Mouse (Mus musculus) ovary, postnatal 36 days (tissue): Measurements from ENCODE around the gene Gm12184.
"Not testable (repeated sequence)": the region's sequence is repeated elsewhere in the genome, so short reads cannot be mapped to it uniquely, and the experiment has no call there.

Experiments
- DNase-seq: peaks from one replicate; pipeline ENCODE4 v3.0.0; 2022; ENCODE audit warnings: low spot score, mixed read lengths

Gene Gm12184

GRCm38 (mm10) chr11:48825979-48826751 is at the start of gene Gm12184, which contains the start of gene Trim7:
TSS of gene Gm12184 (minus strand) at chr11:48826655.
TSS of gene Trim7 (plus strand) at chr11:48826140.
- peak; percentile 29 for DNase-seq

DNA sequence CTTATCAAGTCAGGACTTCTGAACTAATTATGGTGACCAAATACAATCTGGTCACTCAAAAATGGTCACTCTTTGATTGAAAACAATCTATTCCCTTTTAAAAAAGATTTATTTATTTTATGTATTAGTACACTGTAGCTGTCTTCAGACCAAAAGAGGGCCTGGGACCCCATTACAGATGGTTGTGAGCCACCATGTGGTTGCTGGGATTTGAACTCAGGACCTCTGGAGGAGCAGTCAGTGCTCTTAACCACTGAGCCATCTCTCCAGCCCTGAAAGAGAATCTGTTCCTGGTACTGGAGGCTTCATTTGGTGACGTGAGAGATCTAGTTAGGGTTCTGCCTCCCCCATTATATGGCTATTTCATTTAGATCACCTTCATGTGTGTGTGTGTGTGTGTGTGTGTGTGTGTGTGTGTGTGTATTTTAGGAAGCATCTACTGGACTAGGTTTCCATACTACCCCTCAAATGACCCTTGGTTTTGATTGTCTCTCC is 48.9 kb upstream of the Gm12184 start:
- not testable (repeated sequence) for DNase-seq

DNA sequence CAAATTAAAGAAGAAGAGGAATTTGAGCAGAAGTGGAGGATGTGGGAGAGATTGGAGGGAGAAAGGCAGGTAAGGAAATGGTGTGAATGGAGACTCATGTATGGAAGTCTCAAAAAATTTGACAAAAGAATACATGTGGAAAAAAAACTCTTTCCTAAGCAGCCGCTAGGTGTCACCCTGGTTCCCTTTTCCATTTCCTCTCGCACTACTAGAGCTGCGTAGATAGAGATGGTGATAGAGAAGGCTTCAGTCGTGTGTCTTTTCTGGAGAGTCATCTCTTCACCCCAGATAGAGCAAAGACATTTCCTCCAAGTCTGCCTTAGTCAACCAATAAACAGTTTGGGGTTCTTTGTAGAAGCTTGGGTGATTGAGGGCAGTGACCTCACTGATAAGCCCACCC is 48.0 kb upstream of the Gm12184 start:
- DNase-seq, result no peak

- no peak for DNase-seq
These were observed 47.3 kb upstream of the Gm12184 start for GRCm38 (mm10) chr11:48873591-48874290.

DNA sequence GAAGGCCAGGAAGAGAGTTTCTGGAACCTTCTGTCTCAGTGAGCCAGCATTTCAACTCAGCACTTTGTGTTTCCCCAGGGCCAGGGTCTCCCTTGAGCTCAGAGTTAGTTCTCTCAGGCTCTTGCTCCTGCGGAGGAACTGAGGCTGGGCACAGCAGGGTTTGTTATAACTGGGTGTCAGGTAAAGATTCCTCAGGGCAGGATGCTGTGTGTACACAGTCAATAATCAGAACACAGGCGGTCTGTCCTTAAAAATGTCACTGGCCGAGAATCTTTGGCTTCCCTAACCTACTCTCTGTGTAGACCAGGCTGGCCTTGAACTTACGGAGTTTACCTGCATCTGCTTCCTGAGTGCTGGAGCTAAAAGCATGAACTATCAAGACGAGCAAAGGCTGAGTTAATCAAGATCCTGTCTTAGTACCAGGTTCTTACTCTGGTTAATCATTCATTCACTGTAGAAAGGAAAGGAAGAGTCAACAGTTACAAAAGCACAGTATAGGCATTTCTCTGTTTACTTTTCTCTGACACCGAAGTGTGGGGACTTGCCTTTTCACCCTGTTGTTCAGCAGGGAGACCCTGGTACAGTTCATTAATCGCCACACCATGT is 46.3 kb upstream of the Gm12184 start:
- no peak for DNase-seq

DNA sequence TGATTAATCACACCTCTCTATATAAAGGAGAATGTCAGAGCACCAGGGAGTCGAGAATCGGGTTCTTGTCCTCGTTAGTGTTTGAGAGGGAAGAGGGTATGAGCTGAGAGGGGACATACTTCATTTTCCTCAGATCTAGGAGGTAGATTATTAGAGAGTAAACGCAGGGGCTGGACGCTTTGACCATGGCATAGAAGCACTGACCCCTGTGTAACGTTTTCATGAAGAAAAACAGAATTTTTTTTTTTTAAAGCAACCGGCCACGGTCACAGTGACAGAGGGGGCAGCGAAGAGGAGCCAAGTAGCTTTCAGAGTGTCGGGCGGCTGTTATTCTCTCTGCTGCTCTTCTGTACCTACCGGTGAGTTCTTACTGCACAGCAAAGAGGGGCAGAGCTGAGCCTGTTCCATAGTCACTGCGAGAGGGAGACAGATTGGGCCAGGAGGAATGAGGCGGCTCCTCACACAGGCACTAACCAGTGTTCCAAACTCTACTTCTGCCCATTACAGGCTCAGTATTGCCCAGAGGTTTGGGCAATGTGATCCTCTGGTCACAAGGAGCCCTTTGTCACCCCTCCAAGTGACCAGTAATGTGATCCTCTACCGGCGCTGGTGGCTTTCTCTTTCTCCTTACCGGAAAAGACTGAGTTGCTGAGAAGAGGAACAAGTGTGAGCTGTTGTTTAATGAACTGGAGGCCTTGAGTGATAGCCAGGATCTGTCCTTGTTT is 45.5 kb upstream of the Gm12184 start:
- DNase-seq, result peak; percentile 49

GRCm38 (mm10) chr11:48871201-48871772 is 44.8 kb upstream of the Gm12184 start, which contains the start of gene Irgm1:
TSS of gene Irgm1 (minus strand) at chr11:48871683.
- peak; percentile 70 for DNase-seq

- no peak for DNase-seq
These were observed 44.3 kb upstream of the Gm12184 start for GRCm38 (mm10) chr11:48870781-48871180.

GRCm38 (mm10) chr11:48869380-48870110 is 43.1 kb upstream of the Gm12184 start:
- DNase-seq, result no peak

DNA sequence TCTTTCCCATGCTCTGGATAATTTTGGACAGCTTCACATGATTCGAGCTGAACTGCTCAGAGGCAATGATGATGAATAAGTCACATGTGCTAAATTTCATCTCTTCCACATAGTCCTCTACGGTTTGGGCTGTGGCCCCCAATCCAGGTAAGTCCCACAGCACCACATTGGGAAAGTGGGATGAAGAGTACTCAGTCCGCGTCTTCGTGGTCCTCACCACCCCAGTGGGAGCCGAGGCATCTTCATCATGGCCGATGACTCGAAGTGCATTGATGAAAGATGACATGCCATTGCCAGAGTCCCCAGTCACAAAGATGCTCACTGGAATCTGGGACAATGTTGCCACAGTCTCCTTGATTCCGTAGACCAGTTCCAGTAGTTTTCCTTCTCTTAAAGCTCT is 40.0 kb upstream of the Gm12184 start:
- no peak for DNase-seq

- DNase-seq, result no peak
These were observed 37.4 kb upstream of the Gm12184 start for GRCm38 (mm10) chr11:48863808-48864207.

DNA sequence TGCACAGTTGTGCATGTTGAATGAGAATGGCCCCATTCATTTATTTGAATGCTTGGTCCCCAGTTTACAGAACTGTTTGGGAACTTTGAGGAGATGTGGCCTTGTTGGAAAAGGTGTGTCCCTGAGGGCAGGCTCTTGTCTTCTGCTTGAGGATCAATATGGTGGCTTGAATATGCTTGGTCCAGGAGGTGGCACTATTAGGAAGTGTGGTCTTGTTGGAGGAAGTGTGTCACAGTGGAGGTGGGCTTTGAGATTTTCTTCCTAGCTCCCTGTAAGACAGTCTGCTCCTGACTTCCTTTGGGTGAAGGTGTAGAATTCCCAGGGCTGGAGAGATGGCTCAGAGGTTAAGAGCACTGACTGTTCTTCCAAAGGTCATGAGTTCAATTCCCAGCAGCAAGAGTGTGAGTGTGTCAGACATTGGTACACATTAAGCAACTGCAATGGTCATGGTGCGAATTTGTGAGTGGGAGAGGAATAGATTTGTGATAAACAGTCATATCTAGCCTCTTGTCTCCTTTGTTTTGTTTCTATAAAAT is 36.4 kb upstream of the Gm12184 start:
- no peak for DNase-seq

GRCm38 (mm10) chr11:48859014-48859413 is 32.6 kb upstream of the Gm12184 start:
- no peak for DNase-seq

DNA sequence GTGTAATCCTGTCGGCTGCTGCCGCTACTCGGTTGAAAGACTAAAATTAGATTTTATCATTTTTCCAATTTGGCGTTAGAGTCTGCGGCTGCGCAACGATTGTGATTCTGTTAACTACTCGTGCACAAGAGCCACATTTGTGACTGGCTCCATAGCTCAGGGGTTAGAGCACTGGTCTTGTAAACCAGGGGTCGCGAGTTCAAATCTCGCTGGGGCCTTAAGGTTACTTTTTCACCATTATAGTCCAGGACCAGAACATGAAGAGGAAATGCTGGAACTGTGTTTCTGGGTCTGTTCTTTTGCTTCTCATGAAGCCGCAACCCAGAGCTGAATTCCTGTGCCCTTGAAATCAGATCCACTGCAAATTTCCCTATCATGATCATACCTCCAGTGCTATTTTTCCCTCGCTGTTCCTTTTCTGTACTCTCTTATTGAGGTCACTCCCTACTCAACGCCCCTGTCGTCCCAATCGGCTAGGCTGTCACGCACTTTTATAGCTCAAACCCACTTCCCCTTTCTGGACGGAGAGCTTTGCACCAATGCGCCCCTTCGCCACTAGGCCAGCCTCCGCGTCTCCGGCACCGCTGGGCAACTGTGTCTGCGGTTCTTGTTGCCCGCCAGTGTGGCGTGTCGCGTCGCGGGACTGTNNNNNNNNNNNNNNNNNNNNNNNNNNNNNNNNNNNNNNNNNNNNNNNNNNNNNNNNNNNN is 27.2 kb upstream of the Gm12184 start:
- peak; percentile 83 for DNase-seq

DNA sequence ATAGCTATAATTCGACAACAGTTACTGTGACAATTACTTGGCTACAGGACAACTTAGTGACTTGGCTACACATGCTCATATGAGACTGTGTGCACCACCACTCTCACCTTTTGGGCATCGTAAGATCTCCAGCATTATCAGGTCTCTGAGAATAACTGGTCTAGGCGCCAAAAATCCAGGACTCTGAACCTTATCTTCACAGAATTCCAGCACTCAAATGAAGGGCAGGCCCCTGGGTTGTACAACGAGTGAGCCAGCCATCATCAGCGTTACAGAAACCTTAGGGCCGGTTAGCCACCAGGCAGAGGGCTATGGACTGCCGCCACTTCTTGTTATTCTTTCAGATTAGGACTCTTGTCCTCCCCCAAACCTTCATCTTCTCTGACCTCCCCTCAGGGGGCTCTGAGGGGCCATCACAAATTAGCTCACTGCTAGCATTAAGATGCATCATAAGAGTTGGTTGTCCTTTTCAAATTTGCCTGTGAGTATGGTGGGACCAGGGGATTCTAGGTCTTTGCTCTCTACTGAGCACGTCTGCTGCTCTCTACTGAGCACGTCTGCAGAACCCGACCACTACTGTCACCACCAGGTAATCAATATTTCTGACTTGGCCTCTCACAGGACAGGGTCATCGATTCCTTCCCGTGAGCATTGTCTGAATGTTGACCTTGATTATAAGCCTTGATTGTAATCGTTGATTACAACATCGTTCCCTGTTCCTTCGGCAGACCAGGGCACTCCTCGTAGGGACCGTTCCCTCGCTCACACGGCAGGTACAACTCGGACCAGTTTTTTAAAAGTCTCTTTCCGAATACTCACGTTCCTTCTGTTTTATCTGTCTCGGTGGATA is 26.4 kb upstream of the Gm12184 start:
- no peak for DNase-seq

GRCm38 (mm10) chr11:48852190-48852589 is 25.7 kb upstream of the Gm12184 start:
- DNase-seq, result no peak

- DNase-seq, result no peak
These were observed 25.0 kb upstream of the Gm12184 start for GRCm38 (mm10) chr11:48851270-48851995.

DNA sequence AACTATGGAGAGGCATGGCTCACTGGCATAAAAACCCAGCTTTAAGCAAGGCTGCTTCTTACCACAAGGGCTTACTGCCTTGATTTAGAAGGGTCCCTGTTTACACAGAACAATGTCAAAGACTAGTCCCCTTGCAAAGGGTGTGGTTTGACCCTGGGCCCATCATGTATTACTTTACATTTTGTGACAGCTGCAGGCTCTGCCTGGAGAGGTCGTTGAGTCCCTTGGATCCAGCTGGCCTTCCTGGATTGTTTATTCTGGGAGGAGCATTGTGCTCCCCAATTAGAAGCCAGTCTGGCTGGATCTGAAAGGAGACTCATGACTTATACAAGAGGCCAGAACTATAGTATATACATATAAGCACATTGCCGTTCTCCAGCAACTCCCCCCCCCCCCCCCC is 23.8 kb upstream of the Gm12184 start:
- no peak for DNase-seq
